Mouse (Mus musculus) B cell, adult 67 days (primary cell): ENCODE measurements around the gene Diablo. TPM values are rescaled to one million over a fixed set of nuclear protein-coding genes. Genes with fewer than 3 reads are reported as not detected.

ENCODE experiments used
- total RNA-seq, 2 experiments: library from RNA; stranded (reverse); gene quantifications; 4 replicates each; pipeline ENCODE4 v1.2.4; 2023

The Diablo gene
- total RNA-seq: 10 to 100 TPM; 75.1 to 79.2 TPM

DNA sequence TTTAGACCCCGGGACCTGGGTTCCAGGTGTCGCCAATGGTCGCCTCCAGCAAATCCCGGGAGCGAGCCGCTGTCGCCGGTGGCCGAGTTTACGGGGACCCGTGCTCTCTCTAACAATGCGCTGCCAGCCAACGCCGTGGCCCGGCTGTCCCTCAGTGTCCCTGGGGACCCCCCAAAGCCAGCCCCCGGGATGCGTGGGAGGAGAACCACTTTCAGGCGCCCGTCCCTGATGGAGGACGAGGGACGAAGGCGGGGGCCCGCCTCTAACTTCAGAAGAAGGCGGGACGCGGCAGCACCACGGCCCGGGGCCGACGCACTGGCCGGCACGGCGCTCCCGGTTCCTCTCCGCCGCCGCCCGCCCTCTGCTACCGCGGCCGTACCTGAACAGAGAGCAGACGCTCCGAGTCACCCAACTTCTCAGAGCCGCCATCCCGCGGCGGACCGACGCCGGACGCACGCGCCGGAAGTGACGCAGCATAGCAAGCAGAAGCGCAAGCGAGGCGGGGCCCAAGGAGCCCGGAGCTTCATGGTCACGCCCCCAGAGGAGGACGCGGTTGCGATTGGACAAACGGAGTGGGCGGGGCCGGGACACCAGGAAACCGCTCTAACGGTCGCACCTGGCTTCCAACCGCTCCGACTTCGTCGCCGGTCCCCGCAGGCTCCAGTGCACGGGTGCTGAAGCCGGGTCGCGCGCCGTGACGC, at the start of gene Diablo:
TSS of gene Diablo (minus strand) at position 485 of the 701 bp plus-strand sequence.

DNA sequence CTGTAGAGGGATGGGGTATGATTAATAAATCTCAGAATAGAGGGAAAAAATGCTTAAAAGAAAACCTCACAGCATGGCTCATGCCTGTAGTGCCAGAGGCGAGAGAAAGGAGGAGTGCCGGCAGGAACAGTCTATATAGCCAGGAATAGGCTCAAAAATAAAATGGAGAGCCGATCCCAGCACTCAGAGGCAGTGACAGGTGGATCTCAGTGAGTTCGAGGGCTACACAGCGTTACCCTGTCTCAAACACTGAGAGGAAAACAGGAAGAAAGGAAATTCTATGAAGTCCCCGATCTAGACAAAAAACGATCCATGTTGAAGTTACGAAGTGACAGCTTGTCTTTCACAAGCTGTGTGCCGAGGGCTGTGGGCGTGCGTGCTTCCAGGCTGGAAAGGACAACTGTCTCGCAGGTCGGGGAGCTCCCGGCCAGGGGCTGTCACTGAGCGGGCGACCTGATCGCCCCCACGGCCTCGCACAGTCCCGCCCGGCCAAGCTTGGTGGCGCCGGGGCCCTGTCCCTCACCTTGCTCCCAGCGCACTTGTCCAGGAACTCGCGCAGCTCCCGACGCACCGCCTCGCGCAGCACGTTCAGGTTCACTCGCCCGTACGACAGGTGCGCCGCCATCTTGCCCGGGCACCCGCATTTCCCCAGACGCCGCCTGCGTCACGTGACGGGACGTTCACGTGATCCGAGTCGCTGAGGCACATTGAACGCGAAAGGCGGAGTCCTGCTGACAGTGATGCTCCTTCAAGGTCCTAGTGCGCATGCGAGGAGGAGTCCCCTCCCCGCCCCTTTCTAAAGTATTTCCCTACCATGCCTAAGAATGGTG, 48.6 kb upstream of the Diablo start, which contains the start of gene Vps33a:
TSS of gene Vps33a (minus strand) at position 682 of the 830 bp plus-strand sequence.

DNA sequence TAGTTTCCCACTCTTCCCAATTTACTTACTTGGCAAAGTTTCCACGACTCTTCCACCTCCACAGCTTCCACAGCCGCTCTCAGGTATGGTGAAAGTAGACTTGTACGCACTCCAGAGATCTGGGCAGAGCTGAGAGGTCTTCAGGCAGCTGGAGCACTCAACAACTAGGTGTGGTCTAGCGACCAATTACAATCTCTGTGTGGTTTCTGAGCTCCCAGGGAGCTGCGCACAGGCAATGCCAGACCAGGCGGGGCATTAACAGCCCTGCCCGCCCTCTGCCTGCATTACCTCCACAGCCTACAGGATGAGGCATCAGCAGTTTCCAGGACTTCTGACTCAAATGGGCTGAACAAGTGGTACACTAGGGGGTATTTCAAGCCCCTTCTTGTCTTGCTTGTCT, 1.3 kb upstream of the Diablo start, which contains the start of gene Gm49027:
TSS of gene Gm49027 (minus strand) at position 208 of the 400 bp plus-strand sequence.

DNA sequence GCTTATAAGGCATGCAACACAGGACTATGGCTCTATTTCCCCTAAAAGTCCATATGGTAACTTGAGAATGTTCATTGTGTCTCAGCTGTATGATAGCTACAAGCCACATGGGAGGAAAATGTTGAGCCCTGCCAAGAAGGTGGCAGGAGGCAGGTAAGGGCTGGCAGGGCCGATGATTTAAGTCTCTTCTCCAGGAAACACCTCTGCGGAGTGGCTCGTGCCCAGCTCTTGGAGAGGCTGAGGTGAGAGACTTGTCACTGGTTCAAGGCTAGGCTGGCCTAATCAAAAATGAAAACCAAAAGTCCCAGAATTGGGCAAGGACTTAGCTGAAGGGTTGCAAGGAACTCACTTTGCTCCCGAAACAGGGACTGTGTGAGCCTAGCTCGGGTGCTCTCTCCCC, 13.8 kb downstream of the Diablo start, which contains the start of gene B3gnt4:
TSS of gene B3gnt4 (plus strand) at position 301 of the 400 bp plus-strand sequence.

DNA sequence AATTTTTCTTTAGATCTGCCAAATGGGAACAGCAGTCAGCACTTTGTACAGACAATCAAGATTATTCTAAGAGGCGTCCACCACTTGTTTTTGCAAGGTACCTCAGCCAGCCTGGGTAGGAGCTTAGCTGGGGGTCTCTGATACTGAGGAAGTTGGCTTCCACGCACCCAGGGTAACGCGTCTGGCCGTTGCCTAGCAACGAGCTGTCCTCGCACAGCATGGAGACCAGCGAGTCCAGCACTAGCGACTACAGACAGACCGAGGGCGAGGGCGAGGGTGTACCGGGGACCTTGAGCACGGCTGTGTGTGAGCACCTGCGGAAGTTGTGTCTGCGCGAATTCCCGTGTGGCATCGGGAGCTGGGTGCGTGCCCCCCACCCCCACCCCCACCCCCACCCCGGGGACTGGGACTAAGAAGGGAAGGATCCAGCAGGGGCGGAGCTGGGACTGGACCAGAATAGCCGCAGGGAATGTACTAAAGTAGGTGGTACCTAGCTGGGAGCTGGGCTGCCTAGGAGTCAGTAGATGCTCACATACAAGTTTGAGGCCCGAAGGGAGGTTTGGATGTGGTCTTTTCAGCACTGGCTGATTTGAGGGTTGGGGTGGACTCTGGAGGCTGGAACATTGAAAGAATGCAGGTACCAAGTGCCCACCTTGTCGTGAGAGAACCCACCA, 34.7 kb downstream of the Diablo start, which contains the start of the genes Lrrc43 and Il31:
TSS of gene Lrrc43 (plus strand) at position 194 of the 674 bp plus-strand sequence.
TSS of gene Il31 (minus strand) at position 378 of the 674 bp plus-strand sequence.

Other genes starting within 250 kb of the Diablo start
- 10 to 100 TPM; 59.8 to 62.5 TPM for gene Bcl7a, start 180.3 kb downstream of the Diablo start, total RNA-seq
- 100 to 1,000 TPM; 118 to 151 TPM for gene Mlxip, start 129.4 kb downstream of the Diablo start, total RNA-seq
- not detected for gene Lrrc43, start 34.9 kb downstream of the Diablo start, total RNA-seq
- gene Il31, start 34.7 kb downstream of the Diablo start, total RNA-seq: not detected
- not detected for gene B3gnt4, start 13.7 kb downstream of the Diablo start, total RNA-seq
- gene Gm49027, start 1.3 kb upstream of the Diablo start, total RNA-seq: 10 to 100 TPM in 1 of 2 experiments, 1 to 10 TPM in 1; 5.0 to 10.8 TPM
- gene Vps33a, start 48.9 kb upstream of the Diablo start, total RNA-seq: 10 to 100 TPM; 43.5 to 50.7 TPM
- gene Clip1, start 160.4 kb upstream of the Diablo start, total RNA-seq: 10 to 100 TPM; 27.7 to 28.2 TPM
- gene Zcchc8, start 196.9 kb upstream of the Diablo start, total RNA-seq: 10 to 100 TPM; 76.7 to 80.6 TPM
- 100 to 1,000 TPM; 250 to 251 TPM for gene Rsrc2, start 225.2 kb upstream of the Diablo start, total RNA-seq
- gene Kntc1, start 225.5 kb upstream of the Diablo start, total RNA-seq: 1 to 10 TPM; 1.9 to 2.5 TPM